Mouse (Mus musculus) fibroblast of lung, adult 2 months (primary cell): Measurements from ENCODE around the gene A930017K11Rik.

ENCODE experiments used
- DNase-seq: peaks from one replicate; pipeline ENCODE4 v3.0.0-alpha.2; 2011; ENCODE audit warnings: low read depth

The A930017K11Rik gene

DNA sequence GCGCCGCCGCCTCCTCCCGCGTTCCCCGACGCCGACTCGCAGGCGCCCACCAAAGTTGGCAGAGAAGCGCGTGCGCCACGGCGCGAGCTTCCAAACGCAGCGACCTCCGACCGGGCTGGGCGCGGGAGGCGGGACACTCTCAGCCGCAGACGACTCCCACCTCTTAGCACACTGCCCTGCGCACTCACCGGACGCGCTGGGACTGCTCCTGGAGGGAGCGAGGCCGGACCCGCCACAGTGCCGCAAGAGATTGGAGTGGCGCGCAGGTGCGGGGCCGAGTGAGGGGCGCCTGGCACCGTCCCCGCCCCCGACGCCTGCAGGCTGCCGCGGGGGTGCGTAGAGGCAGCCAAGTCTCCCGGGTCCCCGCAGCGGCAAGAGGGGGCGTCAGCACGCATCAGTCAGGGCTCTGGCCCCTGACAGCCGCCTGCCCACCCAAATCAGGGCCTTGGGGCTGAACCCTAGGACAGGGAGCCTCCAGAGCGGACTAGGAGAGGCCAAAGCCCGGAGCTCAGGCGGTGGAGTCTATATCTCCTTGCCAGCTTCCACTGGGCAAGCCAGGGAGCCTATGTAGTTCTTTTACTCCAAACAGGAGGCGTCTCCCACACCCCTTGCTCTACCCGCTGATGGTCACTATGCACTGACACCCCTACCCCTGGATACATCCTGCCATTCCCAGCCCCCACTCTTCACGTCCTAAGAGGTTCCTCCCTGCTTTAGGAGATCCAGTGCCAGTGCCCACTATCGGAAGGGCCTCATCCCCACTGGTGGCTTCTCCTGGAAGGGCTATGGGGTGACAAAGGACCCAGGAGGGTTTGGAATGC, at the start of gene A930017K11Rik:
Gene A930017K11Rik, minus strand, starts transcription at position 763 of the 821 bp plus-strand sequence.
- no peak for DNase-seq

DNA sequence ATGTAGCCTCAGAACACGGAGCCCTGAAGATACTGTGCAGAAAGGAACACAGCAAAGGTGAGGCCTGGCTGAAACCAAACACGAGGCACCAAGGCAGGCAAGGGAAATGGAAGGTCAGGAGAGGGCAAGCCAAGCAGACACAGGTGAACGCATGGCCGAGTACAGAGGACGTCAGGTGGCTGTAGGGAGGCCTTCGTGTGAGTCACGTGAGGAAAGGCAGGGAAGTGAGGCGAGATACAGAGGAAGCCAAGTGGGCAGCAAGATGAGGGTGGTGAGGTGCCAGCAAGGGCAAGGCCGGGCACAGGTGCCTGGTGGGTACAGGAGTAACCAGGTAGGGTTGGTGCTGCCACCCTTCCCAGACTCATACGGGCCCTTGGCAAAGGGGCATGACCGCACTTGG, 46.1 kb upstream of the A930017K11Rik start:
- no peak for DNase-seq

DNA sequence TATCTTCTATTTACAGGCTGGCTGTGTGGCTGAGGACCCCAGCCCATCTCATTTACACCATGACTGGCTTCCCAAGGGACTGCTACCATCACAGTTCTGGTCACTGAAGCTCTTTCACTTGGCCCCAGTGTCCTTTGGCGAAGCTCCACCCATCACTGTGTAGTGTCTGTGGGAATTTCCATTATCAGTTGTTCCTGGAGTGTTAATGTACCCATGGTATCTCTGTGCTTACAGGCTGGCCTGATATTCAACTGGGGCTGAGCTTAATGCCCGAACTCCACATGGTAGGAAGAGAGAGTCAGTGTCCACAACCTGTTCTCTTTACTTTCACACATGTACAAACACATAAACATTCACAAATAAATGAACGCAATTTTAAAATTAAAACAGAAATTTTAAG, 41.1 kb upstream of the A930017K11Rik start:
- DNase-seq = no peak

DNA sequence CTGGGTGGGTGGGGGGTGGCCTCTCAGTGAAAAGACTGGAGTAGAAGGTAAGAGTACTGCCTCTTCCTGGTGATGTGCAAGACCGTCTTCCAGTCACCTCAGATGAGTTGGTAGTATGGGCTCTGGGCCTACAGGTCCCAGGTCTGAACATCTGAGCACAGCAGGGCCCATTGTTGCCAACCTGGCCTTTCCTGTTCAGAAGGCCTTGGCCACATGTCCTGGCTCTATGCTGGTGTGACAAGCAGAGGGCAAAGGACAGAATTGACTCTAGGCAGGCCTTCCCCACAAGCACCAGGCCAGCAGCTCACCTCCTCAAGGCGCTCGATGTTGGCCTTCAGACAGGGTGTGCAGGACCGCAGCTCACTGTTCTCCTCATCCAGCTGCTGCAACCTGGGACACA, 39.9 kb upstream of the A930017K11Rik start:
- no peak for DNase-seq

DNA sequence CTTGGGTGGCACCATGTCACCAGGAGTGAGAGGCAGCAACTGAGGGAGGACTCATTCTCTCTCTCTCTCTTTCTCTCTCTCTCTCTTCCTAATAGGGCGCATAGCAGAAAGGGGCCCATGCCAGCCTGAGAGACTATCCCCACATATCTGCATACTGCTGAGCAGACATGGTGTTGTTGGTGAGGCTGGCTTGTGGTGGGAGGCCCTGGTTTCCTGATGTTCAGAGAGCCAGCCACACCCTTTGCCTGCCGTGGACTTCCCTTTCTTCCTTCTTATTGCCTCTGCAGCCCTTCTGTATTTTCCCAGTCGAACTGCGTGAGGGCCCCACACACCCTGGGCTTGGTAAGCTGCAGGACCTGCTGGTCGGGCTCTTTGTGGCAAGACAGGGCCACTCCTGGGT, 38.0 kb upstream of the A930017K11Rik start:
- no peak for DNase-seq

DNA sequence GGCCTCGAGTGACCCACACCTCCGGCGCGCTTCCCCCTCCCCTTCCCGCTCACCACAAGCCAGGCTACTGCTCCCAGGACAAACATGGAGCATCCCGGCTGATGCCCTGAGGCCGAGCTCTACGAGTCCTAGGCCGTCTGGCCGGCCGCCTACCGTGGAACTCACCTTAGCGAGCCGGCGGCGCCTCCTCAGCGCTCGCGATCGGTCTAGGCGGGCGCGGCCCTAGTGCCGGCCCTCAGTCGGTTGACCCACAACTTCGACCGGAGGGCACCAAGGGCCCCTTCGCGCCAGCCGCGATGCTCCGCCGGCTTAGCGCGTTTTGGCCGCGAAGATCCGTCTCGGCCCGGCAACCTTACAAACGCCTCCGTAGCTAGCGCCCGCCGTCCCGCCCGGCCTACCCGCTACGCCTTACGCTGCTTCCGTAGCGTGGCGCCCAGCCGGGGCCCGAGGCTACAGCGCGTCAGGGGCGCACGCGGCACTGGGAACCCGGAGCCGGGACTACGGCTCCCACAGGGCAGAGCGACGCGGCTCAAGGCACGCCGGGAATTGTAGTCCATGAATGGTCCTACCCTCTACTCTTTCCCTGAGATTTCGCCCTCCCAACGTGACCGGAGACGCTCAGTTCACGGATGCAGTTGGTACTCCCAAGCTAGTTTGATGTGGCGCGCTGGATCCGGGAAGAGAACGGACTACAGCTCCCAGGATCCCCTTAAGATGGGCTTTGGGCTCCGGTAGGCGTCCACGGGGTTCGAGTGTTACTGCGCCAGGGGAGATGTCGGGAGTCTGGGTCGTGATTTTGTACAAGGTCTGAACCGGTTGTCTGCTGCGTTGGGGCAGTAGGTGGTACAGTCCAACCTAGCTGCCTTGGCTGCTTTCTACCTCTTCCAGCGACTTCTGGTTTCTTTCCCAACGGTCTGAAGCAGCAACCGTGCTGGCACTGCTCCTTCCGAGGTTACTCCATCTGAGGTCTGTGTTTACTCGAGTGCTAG, 33.2 kb upstream of the A930017K11Rik start, which contains the start of gene Capn15:
Gene Capn15, minus strand, starts transcription at position 491 of the 989 bp plus-strand sequence.
- peak; percentile 97 for DNase-seq

DNA sequence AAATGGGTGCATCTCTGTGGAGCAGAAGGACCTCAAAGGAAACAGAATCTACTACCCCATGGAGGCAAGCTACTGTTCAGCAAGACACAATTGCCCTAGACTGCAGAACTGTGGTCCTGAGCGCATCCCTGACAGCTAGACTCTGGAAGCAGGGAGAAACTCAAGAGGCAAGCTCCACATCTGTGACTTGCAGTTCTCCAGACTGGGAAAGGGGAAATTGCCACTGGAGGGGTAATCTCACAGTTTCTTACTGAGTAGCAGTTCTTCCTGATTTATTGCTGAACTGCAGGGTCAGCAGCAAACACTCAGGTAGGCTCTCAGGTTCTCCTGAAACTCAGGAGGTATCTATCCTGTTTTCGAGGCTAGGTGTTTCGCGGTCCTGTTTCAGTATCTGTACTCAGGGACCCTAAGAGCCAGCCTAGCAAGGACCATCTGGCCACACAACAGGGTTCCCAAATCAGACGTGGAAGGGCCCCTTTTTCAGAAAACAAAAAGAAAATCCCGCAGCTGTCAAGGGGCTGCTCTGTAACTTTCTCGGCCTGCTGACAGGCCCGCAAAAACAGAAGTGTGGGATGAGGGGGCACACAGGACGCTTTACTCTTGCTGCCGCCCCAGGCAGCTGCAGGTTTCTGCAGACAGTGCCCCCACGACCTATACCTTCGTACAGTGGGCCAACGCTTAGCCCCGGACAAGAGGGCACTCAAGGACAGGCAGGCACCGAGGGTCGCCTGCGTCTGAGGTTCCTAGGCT, 32.4 kb upstream of the A930017K11Rik start:
- DNase-seq = no peak

DNA sequence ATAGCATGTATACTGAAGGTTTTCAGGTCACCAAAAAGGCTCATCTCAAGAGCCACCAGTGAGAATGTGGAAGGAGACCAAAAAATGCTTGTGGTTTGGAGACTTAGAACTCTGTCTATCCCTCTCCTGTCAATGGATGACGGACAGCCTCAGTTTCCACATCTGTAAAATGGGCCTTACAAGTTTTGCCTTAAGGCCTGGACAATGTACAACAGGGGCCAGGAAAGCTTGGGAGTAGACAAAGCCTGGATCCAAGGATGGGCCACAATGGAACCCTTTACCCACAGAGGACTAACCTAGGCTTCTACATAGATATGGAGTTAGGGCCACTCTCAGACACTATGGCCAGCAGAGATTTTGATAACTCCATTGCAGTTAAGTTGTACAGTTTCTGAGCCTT, 31.7 kb upstream of the A930017K11Rik start:
- no peak for DNase-seq

DNA sequence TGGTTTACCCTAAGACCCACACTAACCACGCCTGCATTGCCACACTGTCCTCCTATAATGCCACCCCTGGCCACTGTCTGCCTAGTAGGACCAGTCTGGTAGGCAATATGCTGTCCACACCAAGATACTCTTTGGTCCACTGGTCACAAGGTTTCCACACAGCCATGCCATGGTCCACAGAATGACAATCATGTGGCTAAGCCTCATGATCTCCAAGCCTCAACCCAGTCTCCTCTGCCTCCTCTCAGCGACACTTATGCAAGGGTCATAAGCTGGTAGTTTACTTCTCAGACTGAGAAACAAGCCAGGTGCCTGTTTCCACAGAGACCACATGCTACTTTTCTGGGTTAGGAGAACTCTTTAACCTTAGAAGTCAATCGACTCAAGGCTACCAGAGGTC, 30.5 kb upstream of the A930017K11Rik start:
- no peak for DNase-seq

DNA sequence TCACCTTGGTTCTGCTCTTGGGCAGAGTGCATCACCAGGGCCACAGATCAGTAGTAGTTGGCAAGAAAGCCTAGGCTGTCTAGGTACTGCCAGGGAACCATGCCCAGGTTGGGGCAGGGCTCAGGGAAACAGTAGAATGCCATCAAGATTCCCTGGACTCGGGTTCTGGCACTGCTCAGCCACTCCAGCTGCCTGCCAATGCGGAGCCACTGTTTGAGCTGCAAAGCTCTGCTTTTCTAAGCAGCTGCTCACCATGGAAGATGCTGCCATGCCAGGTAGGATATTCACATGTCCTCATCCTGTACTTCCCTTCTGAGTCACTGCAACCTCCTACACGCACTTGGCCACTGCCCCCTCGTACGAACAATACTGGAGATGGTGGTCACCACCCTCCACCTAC, 28.5 kb upstream of the A930017K11Rik start:
- no peak for DNase-seq

DNA sequence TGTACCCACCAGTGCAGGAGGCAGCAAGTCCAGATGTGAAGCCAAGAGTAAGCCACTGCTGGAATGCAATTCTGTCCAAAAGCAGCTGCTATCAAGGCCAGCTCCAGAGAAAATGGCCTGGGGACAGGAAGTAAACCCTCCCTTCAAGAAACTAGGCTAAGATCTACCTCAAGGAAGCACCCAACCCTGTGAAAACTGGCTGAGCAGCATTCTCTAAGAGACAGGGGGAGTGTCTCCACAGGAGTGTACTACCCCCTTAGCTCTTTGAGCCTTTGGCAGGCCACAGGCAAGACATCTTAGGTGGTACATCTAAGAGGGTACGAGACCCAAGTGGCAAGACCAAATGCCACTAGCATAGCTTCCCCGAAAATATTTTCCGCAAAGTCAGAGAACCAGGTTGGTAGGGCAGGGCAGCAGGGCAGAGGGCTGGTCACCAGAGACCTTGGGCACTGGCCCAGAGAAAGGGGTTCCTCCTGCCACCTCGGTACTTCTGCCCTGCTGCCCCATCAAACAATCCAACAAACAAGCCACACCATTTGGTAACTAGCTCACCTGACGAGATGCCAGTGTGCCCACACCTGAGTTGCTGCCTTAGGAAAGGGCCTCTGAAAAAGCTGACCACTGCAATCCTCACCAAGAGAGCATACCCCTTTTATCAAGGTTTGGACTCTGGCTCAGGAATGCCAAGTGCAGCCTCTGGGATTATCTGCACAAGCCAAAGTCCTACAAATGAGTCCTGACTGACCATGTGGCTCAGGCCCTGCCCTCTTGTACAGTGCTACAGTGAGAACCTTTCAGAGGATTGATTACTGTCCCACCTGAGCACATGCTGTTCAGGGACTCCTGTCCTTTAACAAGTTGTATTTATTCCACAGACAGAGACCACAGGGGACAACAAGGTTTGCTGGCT, 27.7 kb upstream of the A930017K11Rik start:
- DNase-seq = no peak

DNA sequence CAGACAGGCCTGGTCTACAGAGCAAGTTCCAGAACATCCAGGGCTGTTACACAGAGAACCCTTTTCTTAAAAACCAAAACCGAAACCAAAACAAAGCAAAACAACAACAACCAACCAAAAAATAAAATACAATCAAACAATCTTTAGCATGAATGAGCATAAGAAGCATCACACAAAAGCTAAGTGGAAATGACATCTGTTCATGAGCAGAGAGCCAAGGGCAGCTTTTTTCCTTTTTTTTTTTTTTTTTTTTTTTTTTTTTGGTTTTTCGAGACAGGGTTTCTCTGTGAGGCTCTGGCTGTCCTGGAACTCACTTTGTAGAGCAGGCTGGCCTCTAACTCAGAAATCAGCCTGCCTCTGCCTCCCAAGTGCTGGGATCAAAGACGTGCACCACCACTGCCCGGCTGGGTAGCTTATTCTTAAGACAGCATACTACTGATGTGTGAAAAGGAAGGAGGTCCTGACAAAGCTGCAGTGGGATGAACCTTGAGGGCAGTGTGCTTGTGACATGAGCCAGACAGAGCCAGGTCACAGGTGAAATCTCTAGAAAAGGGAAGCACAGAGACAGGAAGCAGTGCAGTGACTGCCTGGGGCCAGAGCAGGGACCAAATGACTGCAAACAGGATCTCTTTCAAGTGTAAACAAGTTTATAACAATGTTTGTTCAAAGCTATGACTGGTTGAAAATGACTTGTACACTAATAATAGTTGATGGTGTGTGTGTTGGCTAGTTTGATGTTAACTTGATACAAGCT, 18.8 kb upstream of the A930017K11Rik start:
- DNase-seq = no peak

DNA sequence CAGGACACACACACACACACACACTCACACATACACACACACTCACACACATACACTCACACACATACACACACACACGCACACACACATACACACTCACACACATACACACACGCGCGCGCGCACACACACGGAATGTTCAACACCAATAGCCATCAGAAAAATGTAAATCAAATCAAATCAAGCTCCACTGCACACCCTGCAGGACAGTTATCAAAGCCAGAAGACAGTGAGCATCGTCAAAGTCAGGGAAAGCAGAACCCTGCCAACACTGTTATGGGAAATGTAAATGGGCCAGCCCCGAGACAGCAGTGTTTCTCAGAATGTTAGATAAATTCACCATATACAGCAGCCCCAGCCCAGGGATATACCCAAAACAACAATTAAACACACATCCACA, 18.1 kb upstream of the A930017K11Rik start:
- DNase-seq = no peak

DNA sequence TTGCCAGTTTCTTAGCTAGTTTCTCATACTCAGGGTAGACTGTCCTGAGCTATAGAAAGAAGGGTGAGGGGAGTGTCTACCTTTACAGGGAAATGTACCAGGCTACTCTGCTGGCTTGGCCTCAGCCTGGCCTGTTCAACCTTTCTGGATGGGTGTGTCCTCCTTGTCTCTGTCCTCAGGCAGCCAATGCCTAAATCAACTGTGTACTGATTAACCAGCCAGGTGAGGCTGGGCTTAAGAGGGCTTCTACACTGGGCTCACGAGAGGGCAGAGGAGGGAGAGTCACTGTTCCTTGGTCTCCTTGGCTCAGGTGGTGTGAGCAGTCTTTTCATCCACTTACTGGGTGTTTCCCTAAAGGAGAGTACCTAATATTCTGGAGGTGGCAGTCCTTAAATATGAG, 15.8 kb upstream of the A930017K11Rik start:
- DNase-seq = no peak

DNA sequence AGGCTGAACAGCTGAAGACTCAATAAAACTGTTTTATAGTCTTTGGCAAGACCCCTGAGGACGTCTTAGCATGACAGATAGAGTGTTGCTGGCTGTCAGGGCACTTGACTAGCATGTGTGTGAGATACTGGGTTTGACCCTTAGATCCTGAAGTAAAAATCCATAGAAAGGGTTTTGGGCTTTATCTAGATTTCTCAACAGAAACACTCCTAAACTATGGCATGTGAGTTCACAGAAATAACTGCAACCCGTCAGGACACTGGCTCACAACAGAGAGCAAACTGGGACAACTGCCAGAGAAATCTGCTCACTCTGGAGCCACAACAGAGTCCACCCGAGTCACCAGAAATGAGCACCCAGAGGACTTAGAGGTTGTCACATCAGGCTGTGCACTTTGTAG, 15.3 kb upstream of the A930017K11Rik start:
- no peak for DNase-seq

DNA sequence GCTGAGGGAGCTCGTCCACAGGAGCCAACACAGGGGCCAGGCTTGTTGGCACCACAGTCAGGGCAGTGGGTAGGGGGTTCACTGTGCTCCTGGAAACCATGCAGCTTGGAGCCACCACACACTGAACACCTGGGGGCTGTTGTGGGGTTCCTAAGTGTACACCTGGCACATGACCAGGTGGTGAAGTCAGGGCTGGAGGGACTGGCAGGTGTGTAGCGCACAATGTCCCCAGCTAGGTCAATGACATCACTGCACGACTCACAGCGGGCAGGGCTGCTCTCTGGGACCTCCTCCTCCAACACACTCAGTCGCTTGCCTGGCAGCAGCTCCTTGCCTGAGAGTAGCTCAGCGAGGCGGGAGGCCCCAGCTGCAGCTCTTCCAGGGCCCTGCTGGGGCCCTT, 11.9 kb upstream of the A930017K11Rik start:
- no peak for DNase-seq

DNA sequence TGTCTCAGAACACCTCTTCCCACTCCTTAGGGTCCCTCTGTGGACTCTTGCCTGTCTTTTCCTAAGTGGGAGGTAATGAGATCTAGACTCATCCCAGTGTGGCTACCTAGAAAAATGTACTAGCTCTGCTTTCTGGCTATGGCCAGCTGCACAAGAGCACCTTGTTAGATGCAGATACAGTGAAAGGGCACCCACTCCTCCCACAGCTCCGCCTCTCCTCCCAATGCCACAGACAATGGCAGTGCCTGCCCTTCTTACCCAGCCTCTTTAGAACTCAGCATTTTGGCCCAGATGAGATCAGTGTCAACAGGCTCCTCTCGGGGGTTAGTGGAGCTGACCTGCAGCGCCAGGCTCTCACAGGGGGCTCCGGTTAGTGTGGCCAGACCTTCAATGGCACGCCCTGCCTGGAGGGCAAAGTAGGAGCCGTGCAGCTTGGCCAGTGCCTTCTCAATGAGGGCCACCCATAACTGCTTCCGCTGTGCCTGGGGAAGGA, 10.1 kb upstream of the A930017K11Rik start:
- DNase-seq = no peak

DNA sequence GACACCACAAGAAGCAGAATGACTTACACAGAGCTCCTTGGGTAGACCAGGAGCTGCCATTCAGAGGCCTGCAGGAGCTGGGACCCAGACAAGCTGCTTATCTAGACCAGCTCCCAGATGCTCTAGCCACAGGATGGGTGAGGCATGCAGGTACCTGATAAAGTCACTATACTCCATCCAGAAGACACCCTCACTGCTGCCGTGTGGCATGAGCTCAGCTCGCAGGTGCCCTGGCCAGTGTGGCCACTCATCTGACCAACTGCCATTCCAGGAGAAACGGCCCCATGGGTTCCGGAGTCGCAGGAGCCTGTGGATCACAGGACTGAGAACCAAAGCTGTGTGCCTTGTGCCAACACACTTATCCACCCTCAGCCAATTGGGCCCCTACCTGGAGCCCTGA, 9.2 kb upstream of the A930017K11Rik start:
- no peak for DNase-seq

DNA sequence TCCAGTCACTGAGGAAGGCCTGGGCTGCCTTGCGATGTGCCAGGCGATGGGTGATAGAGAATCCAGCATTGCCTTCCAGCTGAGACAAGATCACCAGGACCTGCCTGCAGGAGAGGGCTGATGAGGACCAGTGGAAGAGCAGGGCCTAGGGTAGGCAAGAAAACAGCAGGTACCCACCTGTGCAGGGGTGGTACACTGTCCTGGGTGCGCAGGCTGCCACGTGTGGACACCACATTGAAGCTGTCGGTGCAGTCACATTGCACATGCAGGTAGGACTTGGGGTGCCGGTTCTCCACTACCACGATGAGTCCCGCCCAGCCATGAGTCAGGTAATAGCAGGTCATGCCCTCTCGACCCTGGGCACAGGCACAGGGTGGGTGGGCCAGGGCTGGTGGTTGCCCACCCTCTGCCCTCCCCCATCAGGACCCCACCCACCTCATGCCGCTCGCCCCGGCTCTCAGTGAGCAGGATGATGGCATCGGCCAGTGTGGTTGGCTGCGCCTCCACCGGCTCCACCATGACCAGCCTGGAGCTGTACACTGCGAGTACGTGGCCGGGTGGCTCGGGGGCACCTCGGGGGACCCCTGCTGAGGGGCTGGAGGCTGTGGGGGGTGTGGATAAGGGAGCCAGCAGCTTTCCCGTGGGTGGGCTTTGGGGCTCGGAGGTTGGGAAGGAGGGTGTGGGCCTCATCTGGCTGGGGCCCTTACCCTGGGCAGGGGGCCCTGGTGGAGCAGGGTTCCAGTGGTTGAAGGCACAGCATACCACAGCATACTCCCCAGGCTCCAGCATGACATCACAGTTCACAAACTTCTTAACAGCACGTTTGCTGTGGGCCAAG, 7.5 kb upstream of the A930017K11Rik start:
- DNase-seq = no peak
